Mouse (Mus musculus) adrenal gland, postnatal 14 days (tissue): ENCODE data around the gene Tcte3. TPM values are rescaled to one million over a fixed set of nuclear protein-coding genes. Genes with fewer than 3 reads are reported as not detected.
"Not testable (repeated sequence)": the region's sequence is repeated elsewhere in the genome, so short reads cannot be mapped to it uniquely, and the experiment has no call there.

ENCODE experiments used
- DNase-seq: peaks from one replicate; pipeline ENCODE4 v3.0.0; 2021; ENCODE audit warnings: mixed read lengths
- total RNA-seq: library from RNA; stranded (reverse); gene quantifications from 2 replicates; pipeline ENCODE4 v1.2.3, GENCODE M21; 2021

Gene Tcte3
- total RNA-seq, 1 experiment from 2014 or later, result 2.3 TPM

GRCm38 (mm10) chr17:15031414-15031813 lies 9.9 kb downstream of the Tcte3 start:
- not testable (repeated sequence) for DNase-seq

- DNase-seq, result not testable (repeated sequence)
These were observed 15.8 kb downstream of the Tcte3 start for GRCm38 (mm10) chr17:15025513-15025912.

- not testable (repeated sequence) for DNase-seq
These were observed 16.6 kb downstream of the Tcte3 start for GRCm38 (mm10) chr17:15024502-15025193.

- not testable (repeated sequence) for DNase-seq
These were observed 17.3 kb downstream of the Tcte3 start for GRCm38 (mm10) chr17:15023878-15024492.

GRCm38 (mm10) chr17:15021503-15022220 lies 19.6 kb downstream of the Tcte3 start:
- DNase-seq, result peak; percentile 6

- not testable (repeated sequence) for DNase-seq
These were observed 31.4 kb downstream of the Tcte3 start, which contains the start of gene Gm3435 for GRCm38 (mm10) chr17:15009706-15010413. Gm3435 (plus strand) TSS chr17:15010176.

GRCm38 (mm10) chr17:15009088-15009487 lies 32.2 kb downstream of the Tcte3 start:
- DNase-seq, result not testable (repeated sequence)

GRCm38 (mm10) chr17:15000047-15000446 lies 41.2 kb downstream of the Tcte3 start:
- not testable (repeated sequence) for DNase-seq

- not testable (repeated sequence) for DNase-seq
These were observed 47.1 kb downstream of the Tcte3 start for GRCm38 (mm10) chr17:14994140-14994539.

GRCm38 (mm10) chr17:14993139-14993832 lies 48.0 kb downstream of the Tcte3 start:
- DNase-seq, result not testable (repeated sequence)

GRCm38 (mm10) chr17:14992522-14993138 lies 48.7 kb downstream of the Tcte3 start:
- DNase-seq, result not testable (repeated sequence)

- DNase-seq, result not testable (repeated sequence)
These were observed 51.1 kb downstream of the Tcte3 start for GRCm38 (mm10) chr17:14990116-14990702.

GRCm38 (mm10) chr17:14978362-14979038 lies 62.8 kb downstream of the Tcte3 start, which contains the start of the genes 9030025P20Rik and Gm3417:
9030025P20Rik (plus strand) TSS chr17:14978468.
Gm3417 (minus strand) TSS chr17:14978790.
- DNase-seq, result not testable (repeated sequence)

GRCm38 (mm10) chr17:14977718-14978361 lies 63.4 kb downstream of the Tcte3 start:
- not testable (repeated sequence) for DNase-seq

Other genes starting within 250 kb of the Tcte3 start
- 5.2 and 7.8 TPM in 2 replicates for gene Wdr27, start 98.3 kb downstream of the Tcte3 start, total RNA-seq
- gene 1600012H06Rik, start 98.3 kb downstream of the Tcte3 start, total RNA-seq, result 29.7 and 30.5 TPM in 2 replicates
- 57.9 and 63.1 TPM in 2 replicates for gene Phf10, start 80.2 kb downstream of the Tcte3 start, total RNA-seq
- gene 9030025P20Rik, start 63.0 kb downstream of the Tcte3 start, total RNA-seq, result 4.8 and 8.6 TPM in 2 replicates
- gene Gm3417, start 62.7 kb downstream of the Tcte3 start, total RNA-seq, result 0.67 TPM in 1 of 2 replicates, not detected in the other
- gene Gm3435, start 31.3 kb downstream of the Tcte3 start, total RNA-seq, result 2.7 and 6.0 TPM in 2 replicates
- gene Ermard, start 280 bp downstream of the Tcte3 start, total RNA-seq, result 50.0 and 59.9 TPM in 2 replicates
- 4.4 and 5.5 TPM in 2 replicates for gene Gm3448, start within 50 bp of the Tcte3 start, total RNA-seq